Mouse (Mus musculus): ENCODE measurements around the gene Urb1.

Urb1 gene

GRCm38 (mm10) chr16:90701541-90701940, 108.7 kb downstream of the Urb1 start:
- peak; percentile 31 for DNase-seq (ENCODE audit: low read depth, low spot score)
